Mouse (Mus musculus) cerebellum, adult 2 months (tissue): ENCODE results near the gene Dcun1d3.

Source experiments
- CTCF ChIP-seq: fragments of 200-500 bp; IDR thresholded peaks from 2 replicates; pipeline ENCODE4 v1.5.1; 2011; ENCODE audit warnings: low read depth, mild to moderate bottlenecking, control low read depth, low read length, moderate library complexity, borderline replicate concordance; ENCODE audit not compliant: insufficient read depth
- POLR2A ChIP-seq: fragments of 200-500 bp; IDR thresholded peaks from 2 replicates; pipeline ENCODE4 v1.6.1; 2011; ENCODE audit warnings: low read length, control low read depth, borderline replicate concordance; ENCODE audit not compliant: insufficient read depth

DNA sequence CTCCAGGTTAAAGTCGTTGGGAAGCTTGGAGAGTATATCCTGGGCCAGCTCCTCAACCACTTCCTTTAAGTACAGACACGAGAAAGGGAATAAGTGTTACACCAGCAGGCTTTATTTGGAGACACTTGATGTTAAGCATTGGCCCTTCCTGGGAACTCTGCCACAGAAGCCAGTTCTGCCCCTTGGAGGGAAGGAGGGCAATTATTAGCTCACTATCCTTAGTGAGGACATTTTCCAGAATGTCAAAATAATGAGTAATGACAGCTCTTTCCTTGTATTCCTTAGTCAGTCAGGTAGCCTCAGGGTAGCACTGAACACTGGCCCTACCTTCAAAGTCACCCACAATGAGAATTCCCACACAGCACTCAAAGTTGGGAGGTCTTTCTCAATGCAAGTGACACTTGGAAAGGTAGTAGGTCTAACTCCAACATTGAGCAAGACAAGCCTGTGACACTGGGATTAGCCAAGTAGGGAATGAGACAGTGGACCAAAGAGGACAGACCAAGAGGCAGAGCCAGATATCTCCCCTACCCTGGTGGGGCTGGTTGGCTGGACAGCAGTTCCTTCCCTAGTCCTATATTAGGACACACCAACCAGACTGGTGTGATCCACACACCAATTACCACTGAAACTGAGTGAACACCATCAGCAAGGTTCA is 32.8 kb upstream of the Dcun1d3 start:
- TF ChIP-seq POLR2A, result no peak
- TF ChIP-seq CTCF, result no peak
